Mouse (Mus musculus) adrenal gland, adult 8-10 months (tissue): ENCODE data around the gene Ttll11. TPM values are rescaled to one million over a fixed set of nuclear protein-coding genes. Genes with fewer than 3 reads are reported as not detected.

Experiments used
- DNase-seq: peaks from one replicate; pipeline ENCODE4 v3.0.0; 2022
- total RNA-seq, 4 experiments: library from RNA; stranded (reverse); gene quantifications; 2 replicates each; pipeline ENCODE4 v1.2.4; 2022

The Ttll11 gene
- total RNA-seq, 4 experiments from 2014 or later: 2.6 to 5.6 (median 4.0) TPM

- no peak for DNase-seq
These were observed 215.9 kb downstream of the Ttll11 start for GRCm38 (mm10) chr2:35763818-35764217.

GRCm38 (mm10) chr2:35761458-35761857, 218.3 kb downstream of the Ttll11 start:
- DNase-seq: no peak

- no peak for DNase-seq
These were observed 218.8 kb downstream of the Ttll11 start for GRCm38 (mm10) chr2:35760867-35761266.

- no peak for DNase-seq
These were observed 219.4 kb downstream of the Ttll11 start for GRCm38 (mm10) chr2:35760352-35760751.

- DNase-seq: no peak
These were observed 223.2 kb downstream of the Ttll11 start for GRCm38 (mm10) chr2:35756467-35756866.

GRCm38 (mm10) chr2:35751781-35752505, 227.8 kb downstream of the Ttll11 start:
- DNase-seq: no peak

GRCm38 (mm10) chr2:35750533-35751141, 229.1 kb downstream of the Ttll11 start:
- no peak for DNase-seq

GRCm38 (mm10) chr2:35747371-35748035, 232.2 kb downstream of the Ttll11 start:
- DNase-seq: no peak

GRCm38 (mm10) chr2:35746638-35747037, 233.1 kb downstream of the Ttll11 start:
- DNase-seq: no peak

- no peak for DNase-seq
These were observed 233.8 kb downstream of the Ttll11 start for GRCm38 (mm10) chr2:35745876-35746275.

- DNase-seq: no peak
These were observed 240.0 kb downstream of the Ttll11 start for GRCm38 (mm10) chr2:35739669-35740254.

- DNase-seq: no peak
These were observed 242.2 kb downstream of the Ttll11 start for GRCm38 (mm10) chr2:35737467-35738027.

- no peak for DNase-seq
These were observed 243.7 kb downstream of the Ttll11 start for GRCm38 (mm10) chr2:35736061-35736460.

GRCm38 (mm10) chr2:35735001-35735400, 244.7 kb downstream of the Ttll11 start:
- DNase-seq: no peak

GRCm38 (mm10) chr2:35731671-35732449, 247.9 kb downstream of the Ttll11 start:
- DNase-seq: no peak

- DNase-seq: no peak
These were observed 250.3 kb downstream of the Ttll11 start for GRCm38 (mm10) chr2:35729077-35730065.

- no peak for DNase-seq
These were observed 251.1 kb downstream of the Ttll11 start for GRCm38 (mm10) chr2:35728633-35729032.

- DNase-seq: no peak
These were observed 256.0 kb downstream of the Ttll11 start for GRCm38 (mm10) chr2:35723691-35724090.

- DNase-seq: no peak
These were observed 256.4 kb downstream of the Ttll11 start for GRCm38 (mm10) chr2:35723267-35723666.

- DNase-seq: no peak
These were observed 256.9 kb downstream of the Ttll11 start for GRCm38 (mm10) chr2:35722821-35723220.

- DNase-seq: no peak
These were observed 258.8 kb downstream of the Ttll11 start for GRCm38 (mm10) chr2:35720956-35721355.
